Mouse (Mus musculus): ENCODE measurements around the gene Eif4e1b. TPM values are rescaled to one million over a fixed set of nuclear protein-coding genes. Genes with fewer than 3 reads are reported as not detected.

The Eif4e1b gene
- polyA plus RNA-seq, 1 experiment: not detected

DNA sequence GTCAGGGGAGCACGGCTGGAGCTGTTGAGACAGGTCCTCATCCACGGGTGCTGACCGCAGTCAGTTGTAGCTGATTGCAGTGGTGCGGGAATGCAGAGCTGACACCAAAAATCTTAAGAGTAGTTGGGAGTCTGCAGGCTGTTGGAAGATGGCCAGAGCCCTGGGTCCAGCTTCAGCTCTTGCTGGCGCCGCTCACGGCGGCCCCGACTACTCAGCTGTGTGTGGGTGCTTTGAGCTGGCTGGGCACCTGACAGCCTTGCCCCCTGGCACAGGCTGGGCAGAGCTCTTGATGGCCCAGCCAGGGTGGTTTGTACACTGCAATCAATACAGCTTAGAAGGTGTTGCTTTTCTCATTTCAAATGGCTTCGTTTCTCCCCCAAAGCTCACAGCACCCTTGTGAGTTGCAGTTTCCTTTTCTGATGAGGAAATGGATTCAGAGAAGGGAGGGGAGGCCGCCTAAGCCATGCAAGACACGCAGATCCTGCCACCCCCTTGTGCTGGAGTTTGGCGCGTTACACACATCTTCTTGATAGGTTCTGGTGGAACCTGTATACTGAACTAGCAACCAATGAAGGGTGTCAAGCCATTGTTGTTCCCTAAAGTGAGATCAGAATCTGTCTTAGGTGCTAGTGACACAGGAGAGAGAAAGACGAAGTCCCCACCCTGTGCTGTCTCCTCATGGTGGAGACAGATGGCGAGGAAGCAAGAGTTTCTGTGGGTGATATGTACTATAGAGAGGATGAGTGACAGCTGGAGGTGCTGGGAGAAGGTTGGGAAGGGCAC lies 14.3 kb downstream of the Eif4e1b start:
- TF ChIP-seq CTCF (IDR thresholded peaks at IDR 0.05; ENCODE audit: borderline replicate concordance, insufficient read depth, low read length) (no peak), POLR2A (IDR thresholded peaks at IDR 0.05; ENCODE audit: low read depth, low read length) (no peak)
- H3K27ac ChIP-seq (ENCODE audit: insufficient read depth, low read length): no peak overlapping the region
- no peak overlapping the region for H3K4me3 ChIP-seq (ENCODE audit: insufficient read depth, low read length)
- H3K4me1 ChIP-seq (ENCODE audit: control insufficient read depth, insufficient read depth, low read length): no peaks in the 10 kb centered on the region

DNA sequence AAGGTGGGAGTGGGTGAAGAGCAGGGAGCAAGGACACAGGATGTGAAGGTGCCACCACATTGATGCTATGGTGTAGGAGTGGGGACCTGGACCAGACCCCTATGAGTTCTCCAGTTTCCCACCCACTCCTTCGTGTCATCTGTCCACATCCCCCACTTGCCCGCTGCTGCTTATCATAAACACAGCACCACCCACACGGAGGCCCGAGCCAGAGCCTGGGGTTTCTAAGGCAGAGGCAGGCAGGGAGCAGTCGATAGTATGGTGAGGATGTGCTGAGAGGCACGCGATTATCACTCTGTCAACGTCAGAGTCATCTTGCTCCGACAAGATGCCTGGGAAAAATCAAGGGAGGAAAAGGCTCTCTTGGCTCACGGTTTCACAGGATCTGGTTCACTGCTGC lies 14.9 kb downstream of the Eif4e1b start:
- no peak overlapping the region for H3K27ac ChIP-seq (ENCODE audit: insufficient read depth, low read length)
- no peak overlapping the region for H3K4me3 ChIP-seq (ENCODE audit: insufficient read depth, low read length)
- TF ChIP-seq POLR2A (IDR thresholded peaks at IDR 0.05; ENCODE audit: low read depth, low read length) (no peak), CTCF (IDR thresholded peaks at IDR 0.05; ENCODE audit: borderline replicate concordance, insufficient read depth, low read length) (no peak)
- no peaks in the 10 kb centered on the region for H3K4me1 ChIP-seq (ENCODE audit: control insufficient read depth, insufficient read depth, low read length)

- H3K27ac ChIP-seq (ENCODE audit: insufficient read depth, low read length): no peak overlapping the region
- H3K4me1 ChIP-seq (ENCODE audit: control insufficient read depth, insufficient read depth, low read length): no peaks in the 10 kb centered on the region
- TF ChIP-seq CTCF (IDR thresholded peaks at IDR 0.05; ENCODE audit: borderline replicate concordance, insufficient read depth, low read length) (peak; percentile 95), POLR2A (IDR thresholded peaks at IDR 0.05; ENCODE audit: low read depth, low read length) (no peak)
- no peak overlapping the region for H3K4me3 ChIP-seq (ENCODE audit: insufficient read depth, low read length)
Observed at GRCm38 (mm10) chr13:54799701-54800100, 15.9 kb downstream of the Eif4e1b start.

- TF ChIP-seq POLR2A (IDR thresholded peaks at IDR 0.05; ENCODE audit: low read depth, low read length) (no peak), CTCF (IDR thresholded peaks at IDR 0.05; ENCODE audit: borderline replicate concordance, insufficient read depth, low read length) (no peak)
- H3K27ac ChIP-seq (ENCODE audit: insufficient read depth, low read length): no peak overlapping the region
- H3K4me1 ChIP-seq (ENCODE audit: control insufficient read depth, insufficient read depth, low read length): no peaks in the 10 kb centered on the region
- H3K4me3 ChIP-seq (ENCODE audit: insufficient read depth, low read length): no peak overlapping the region
Observed at GRCm38 (mm10) chr13:54800206-54800605, 16.4 kb downstream of the Eif4e1b start.

GRCm38 (mm10) chr13:54803010-54803409 lies 19.2 kb downstream of the Eif4e1b start:
- TF ChIP-seq CTCF (IDR thresholded peaks at IDR 0.05; ENCODE audit: borderline replicate concordance, insufficient read depth, low read length) (no peak), POLR2A (IDR thresholded peaks at IDR 0.05; ENCODE audit: low read depth, low read length) (no peak)
- Histone ChIP-seq H3K27ac (ENCODE audit: insufficient read depth, low read length) (no peak overlapping the region), H3K4me1 (ENCODE audit: control insufficient read depth, insufficient read depth, low read length) (no peaks in the 10 kb centered on the region), H3K4me3 (ENCODE audit: insufficient read depth, low read length) (no peak overlapping the region)

- peak; percentile 30; the same call in 1 of the 2 replicates for TF ChIP-seq CTCF (IDR thresholded peaks at IDR 0.05; ENCODE audit: borderline replicate concordance, insufficient read depth, low read length)
- no peak for TF ChIP-seq POLR2A (IDR thresholded peaks at IDR 0.05; ENCODE audit: low read depth, low read length)
- Histone ChIP-seq H3K4me1 (ENCODE audit: control insufficient read depth, insufficient read depth, low read length) (no peaks in the 10 kb centered on the region), H3K4me3 (ENCODE audit: insufficient read depth, low read length) (no peak overlapping the region), H3K27ac (ENCODE audit: insufficient read depth, low read length) (no peak overlapping the region)
Observed at GRCm38 (mm10) chr13:54805134-54805838, 21.5 kb downstream of the Eif4e1b start.

- H3K27ac ChIP-seq (ENCODE audit: insufficient read depth, low read length): no peak overlapping the region
- TF ChIP-seq POLR2A (IDR thresholded peaks at IDR 0.05; ENCODE audit: low read depth, low read length) (no peak), CTCF (IDR thresholded peaks at IDR 0.05; ENCODE audit: borderline replicate concordance, insufficient read depth, low read length) (no peak)
- H3K4me1 ChIP-seq (ENCODE audit: control insufficient read depth, insufficient read depth, low read length): no peaks in the 10 kb centered on the region
- no peak overlapping the region for H3K4me3 ChIP-seq (ENCODE audit: insufficient read depth, low read length)
Observed at GRCm38 (mm10) chr13:54806434-54806976, 22.7 kb downstream of the Eif4e1b start.

DNA sequence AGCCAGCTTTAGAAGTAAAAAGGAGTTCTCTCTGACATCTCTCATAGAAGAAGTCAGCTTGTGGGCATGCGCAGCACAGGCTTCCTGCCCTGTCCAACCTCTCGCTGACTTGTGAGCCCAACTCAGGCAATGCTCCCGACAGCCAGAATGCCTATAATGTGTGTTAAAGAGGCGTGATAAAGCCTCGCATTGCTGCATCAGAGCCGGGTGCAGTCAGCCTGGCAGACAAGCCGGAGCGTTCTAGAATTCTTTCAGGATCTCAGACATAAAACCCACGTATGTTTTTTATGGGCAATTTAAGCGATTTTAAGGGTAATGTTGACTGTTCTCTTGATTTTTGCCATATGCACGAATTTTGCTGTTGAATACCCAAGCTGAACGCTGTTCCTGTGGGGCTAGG lies 24.3 kb downstream of the Eif4e1b start:
- H3K4me1 ChIP-seq (ENCODE audit: control insufficient read depth, insufficient read depth, low read length): no peaks in the 10 kb centered on the region
- H3K4me3 ChIP-seq (ENCODE audit: insufficient read depth, low read length): no peak overlapping the region
- TF ChIP-seq CTCF (IDR thresholded peaks at IDR 0.05; ENCODE audit: borderline replicate concordance, insufficient read depth, low read length) (no peak), POLR2A (IDR thresholded peaks at IDR 0.05; ENCODE audit: low read depth, low read length) (no peak)
- H3K27ac ChIP-seq (ENCODE audit: insufficient read depth, low read length): no peak overlapping the region

DNA sequence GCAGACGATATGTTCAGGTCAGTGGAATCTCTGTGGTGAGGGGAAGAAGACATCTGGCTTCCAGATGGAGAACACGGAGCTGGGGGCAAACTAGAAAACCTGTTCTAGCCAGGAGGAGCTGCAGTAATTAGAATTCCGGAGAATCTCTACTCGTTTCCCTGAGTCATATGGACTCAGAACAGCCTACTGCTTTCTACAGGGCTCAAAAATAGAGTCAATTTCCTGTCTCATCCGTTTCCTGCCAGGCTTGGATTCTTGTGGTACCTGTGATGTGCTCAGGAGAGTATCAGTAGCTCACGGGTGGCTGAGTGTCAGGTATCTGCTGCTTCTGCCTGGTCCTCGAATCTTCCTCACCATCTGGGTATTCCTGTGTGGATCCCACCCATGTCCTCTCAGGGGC lies 27.7 kb downstream of the Eif4e1b start:
- Histone ChIP-seq H3K27ac (ENCODE audit: insufficient read depth, low read length) (peak overlapping the region; percentile 15; the same call in 1 of the 2 replicates), H3K4me3 (ENCODE audit: insufficient read depth, low read length) (no peak overlapping the region), H3K4me1 (ENCODE audit: control insufficient read depth, insufficient read depth, low read length) (no peaks in the 10 kb centered on the region)
- no peak for TF ChIP-seq POLR2A (IDR thresholded peaks at IDR 0.05; ENCODE audit: low read depth, low read length)

- TF ChIP-seq POLR2A (IDR thresholded peaks at IDR 0.05; ENCODE audit: low read depth, low read length) (no peak), CTCF (IDR thresholded peaks at IDR 0.05; ENCODE audit: borderline replicate concordance, insufficient read depth, low read length) (no peak)
- no peak overlapping the region for H3K4me3 ChIP-seq (ENCODE audit: insufficient read depth, low read length)
- H3K4me1 ChIP-seq (ENCODE audit: control insufficient read depth, insufficient read depth, low read length): no peaks in the 10 kb centered on the region
- no peak overlapping the region for H3K27ac ChIP-seq (ENCODE audit: insufficient read depth, low read length)
Observed at GRCm38 (mm10) chr13:54813381-54813780, 29.6 kb downstream of the Eif4e1b start.
